Mouse (Mus musculus) spleen, postnatal 4 days (tissue): ENCODE results near the gene Znrf4.
A peak's percentile ranks its signal among the peaks of the same experiment; 100 is the strongest.
"Not testable (repeated sequence)": the region's sequence is repeated elsewhere in the genome, so short reads cannot be mapped to it uniquely, and the experiment has no call there.

Experiments
- DNase-seq, 2 experiments: peaks; one replicate each; pipeline ENCODE4 v3.0.0; 2022; ENCODE audit warnings: low spot score in 2 of 2

The Znrf4 gene

GRCm38 (mm10) chr17:56536192-56536591 lies 24.0 kb upstream of the Znrf4 start:
- DNase-seq, result peak in 1 of 2 experiments; percentile 13

DNA sequence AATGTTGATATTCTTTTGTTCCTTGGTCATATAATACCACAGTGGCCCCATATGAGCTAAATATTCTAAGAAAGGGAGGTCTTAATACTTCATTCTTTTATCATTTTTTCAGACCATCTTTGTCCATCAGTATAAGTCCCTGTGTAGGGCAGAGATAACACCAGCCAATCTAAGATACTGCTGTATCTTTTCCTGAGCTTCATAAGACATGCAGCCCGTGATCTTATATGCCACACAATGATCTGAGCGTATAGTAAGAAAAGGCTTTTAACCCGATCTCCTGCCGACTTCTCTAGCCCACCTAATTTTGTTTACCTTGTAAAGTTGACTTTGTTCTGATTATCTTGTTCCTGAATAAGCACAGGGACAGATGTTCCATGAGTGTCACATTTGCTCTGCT lies 12.7 kb upstream of the Znrf4 start:
- DNase-seq, result no peak

- DNase-seq, result no peak
These were observed 10.5 kb upstream of the Znrf4 start for GRCm38 (mm10) chr17:56522744-56523143.

GRCm38 (mm10) chr17:56515690-56516410 lies 3.6 kb upstream of the Znrf4 start:
- DNase-seq, result no peak

DNA sequence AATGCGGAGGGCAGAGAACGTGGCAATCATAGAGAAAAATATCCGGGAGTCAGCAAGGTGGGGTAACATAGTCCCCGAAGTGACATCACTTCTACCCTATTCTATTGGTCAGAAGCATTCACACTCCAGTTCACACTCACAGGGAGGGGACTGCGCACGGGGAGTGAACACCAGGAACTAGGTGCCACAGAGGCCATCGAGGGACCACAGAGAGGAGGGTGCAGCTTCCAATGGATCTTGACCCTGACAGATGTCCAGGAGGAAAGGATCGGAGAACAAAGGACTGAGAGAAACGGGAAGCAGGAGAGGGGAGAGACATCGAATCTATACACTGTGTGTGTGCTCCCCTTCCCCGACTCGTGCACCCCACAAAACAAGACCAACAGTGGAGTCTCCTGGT lies 2.7 kb upstream of the Znrf4 start:
- DNase-seq, result no peak

GRCm38 (mm10) chr17:56514330-56514729 lies 2.1 kb upstream of the Znrf4 start:
- no peak for DNase-seq

DNA sequence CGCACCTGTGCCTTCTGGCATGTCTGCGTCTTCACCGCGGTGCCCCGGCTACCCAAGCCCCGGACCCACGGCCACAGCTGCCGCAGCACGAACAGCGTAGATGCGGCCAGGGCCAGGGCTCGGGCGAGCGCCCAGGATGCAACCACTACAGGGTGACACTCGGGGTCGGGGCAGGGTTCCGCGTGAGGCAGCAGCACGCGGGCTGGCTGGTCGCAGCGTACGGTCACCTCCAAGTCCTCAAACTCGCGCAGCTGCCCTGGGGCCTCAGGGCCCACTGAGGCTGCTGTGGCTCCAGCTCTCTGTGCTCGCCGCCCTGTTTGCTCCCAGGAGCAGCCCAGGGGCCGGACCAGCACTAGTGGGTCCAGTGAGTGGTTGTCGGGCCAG lies 532 bp downstream of the Znrf4 start:
- peak in 1 of 2 experiments; percentile 62 for DNase-seq

DNA sequence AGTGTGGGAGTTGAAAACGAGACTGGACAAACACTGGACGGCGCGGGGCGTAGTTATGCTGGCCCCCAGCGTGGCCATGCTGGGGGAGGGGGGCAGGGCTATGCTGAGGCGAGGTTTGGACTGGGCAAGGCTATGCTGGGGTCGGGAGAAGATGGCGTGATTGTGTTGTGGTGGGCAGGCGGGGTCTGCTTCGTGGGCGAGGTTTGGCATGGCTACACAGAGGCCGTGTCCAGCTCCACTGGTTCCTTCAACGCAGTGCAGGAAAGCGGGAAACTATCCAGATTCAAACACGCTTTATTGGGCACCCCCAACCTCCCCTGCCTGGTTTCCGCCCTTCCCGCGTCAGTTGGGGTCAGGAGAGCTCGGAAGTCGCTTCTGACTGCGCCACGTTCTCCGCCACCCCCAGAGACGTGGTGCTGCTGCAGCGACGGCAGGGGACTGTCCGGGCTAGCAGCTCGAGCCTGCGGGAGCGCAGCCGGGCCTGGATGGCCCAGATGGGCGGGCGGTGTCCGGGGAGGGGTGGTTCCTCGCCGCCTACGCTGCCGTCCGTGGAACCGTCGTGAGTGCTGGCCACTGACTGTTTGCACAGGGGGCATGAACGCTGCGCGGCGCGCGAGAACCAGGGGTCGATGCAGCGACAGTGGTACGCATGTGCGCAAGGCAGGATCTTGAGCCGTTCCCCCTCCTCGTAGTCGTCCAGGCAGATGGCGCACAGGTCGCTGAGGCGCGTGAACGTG lies 1.1 kb downstream of the Znrf4 start:
- DNase-seq, result peak in 1 of 2 experiments; percentile 62

- DNase-seq, result peak in 1 of 2 experiments; percentile 59
These were observed 1.7 kb downstream of the Znrf4 start for GRCm38 (mm10) chr17:56510473-56510969.

DNA sequence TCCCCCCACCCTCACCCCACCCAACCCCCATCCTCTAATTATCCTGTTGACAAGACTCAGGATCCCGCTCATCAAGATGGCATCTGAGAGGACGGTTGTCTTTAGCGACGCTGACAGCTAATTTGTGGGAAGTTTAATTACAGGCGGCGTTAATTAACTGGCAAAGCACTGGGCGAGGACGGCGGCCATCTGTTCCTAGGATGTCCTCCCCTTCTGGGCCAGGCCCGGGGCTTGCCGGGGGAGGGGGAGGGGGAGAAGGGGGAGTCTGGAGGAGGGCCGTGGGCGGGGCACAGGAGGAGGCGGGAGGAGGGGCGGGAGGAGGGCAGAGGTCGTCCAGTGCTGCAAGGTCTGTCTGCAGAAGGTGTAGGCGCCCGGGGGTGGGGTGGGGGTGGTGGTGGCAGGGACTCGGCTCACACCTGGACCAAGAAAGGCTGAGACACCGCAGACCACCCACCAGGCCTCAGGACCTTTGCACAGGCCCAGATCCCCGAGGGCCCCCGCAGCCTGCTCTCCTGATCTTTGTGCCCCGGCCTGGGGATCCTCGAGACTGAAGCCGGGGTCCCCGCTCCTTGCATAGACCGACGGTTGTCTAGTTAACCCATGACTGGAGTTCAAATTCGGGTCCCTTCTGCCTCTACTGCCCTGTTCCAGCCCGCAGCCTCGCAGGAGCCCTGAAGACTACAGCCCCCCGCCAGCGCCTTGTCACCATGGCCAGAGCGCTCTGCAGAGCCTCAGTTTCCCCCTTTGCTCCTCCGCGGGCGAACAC lies 2.3 kb downstream of the Znrf4 start:
- DNase-seq, result peak in 1 of 2 experiments; percentile 57

- DNase-seq, result no peak
These were observed 3.1 kb downstream of the Znrf4 start for GRCm38 (mm10) chr17:56509021-56509640.

DNA sequence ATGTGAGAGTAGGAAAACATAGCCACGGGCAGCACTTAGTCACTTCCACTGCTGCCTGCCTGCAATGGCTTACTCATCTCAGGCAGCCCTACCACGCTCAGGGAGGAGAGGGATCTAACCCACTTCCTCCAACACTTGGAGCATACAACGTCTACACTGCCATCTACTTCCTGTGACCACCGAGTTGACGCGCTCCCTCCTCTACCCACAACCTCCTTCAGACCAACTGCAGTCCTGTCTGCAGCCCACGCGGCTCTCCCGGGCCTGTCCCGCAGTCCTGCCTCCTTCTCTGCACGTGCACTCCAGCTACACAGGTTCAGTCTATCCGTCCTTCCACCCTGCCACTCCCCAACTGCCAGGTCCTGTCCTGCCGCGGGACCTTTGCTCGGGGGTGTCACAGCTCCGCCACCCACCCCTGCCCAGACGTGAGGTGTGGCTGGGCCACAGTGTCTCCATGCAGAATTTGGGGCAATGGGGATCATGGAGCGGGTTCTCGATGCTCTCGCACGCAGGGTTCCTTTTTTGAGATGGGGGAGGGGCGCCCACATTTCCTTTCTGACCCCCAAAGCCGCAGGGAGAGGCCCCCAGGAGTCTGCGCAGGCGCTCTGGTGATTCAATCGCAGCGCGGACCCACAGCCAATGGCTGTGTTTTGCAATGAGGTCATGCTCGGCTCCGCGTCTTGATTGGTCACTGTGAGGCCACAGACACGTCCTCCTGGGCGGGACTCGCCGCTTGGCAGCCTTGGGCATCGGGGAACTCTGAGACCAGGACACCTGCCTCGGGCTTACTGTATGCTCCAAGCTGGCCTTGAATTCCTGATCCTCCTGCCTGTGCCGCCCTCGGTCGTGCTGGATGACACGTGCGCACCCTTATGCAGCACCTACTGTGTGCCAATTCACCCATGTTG lies 4.8 kb downstream of the Znrf4 start:
- DNase-seq, result peak; percentile 82 to 89

DNA sequence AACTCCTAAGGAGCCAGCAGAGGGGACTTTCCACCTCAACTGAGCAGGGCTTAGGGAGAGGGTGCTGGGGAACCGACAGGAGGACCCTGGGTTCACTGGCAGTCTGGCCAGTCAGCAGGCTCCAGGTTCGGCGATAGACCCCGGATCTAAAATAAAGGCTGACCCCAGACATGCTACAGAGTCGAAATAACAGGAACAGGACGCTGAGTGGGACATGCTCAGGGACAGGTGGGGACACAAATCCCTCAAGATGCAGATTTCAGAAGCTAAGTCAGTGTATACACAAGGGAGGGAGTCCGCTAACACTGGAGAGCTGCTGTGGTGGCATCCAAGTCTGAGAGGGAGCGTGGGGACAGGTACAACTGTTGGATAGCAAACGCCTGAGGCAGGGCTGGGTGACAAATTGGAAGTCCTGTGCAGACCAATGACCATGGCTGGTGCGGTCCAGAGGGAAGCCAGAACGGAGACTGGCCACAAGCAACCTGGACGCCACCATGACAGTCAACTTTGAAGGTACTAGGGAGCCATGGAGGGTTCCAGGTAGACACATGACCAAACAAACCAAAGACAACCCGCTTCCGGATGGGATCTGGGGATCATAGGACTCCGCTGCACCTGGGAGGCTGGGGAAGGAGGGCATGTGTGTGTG lies 5.7 kb downstream of the Znrf4 start:
- no peak for DNase-seq

- no peak for DNase-seq
These were observed 6.8 kb downstream of the Znrf4 start for GRCm38 (mm10) chr17:56505401-56505800.

DNA sequence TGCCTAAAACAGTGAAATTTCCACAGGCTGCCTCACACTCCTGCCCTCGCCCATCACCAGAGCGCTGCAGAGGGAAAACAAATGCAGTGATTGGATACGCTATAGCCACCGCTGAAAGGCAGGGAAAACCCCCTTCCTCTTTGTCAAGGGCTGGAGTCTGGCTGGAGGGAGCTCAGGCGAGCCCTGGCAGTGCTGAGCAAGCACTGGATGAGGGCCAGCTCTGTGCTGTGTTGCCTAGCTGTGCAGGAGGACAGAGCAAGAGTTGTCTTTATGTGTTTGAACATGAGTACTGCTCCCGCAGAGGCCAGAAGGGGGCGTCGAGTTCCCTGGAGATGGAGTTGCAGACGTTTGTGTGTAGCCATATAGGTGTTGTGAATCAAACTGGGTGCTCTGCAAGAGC lies 9.7 kb downstream of the Znrf4 start:
- no peak for DNase-seq

DNA sequence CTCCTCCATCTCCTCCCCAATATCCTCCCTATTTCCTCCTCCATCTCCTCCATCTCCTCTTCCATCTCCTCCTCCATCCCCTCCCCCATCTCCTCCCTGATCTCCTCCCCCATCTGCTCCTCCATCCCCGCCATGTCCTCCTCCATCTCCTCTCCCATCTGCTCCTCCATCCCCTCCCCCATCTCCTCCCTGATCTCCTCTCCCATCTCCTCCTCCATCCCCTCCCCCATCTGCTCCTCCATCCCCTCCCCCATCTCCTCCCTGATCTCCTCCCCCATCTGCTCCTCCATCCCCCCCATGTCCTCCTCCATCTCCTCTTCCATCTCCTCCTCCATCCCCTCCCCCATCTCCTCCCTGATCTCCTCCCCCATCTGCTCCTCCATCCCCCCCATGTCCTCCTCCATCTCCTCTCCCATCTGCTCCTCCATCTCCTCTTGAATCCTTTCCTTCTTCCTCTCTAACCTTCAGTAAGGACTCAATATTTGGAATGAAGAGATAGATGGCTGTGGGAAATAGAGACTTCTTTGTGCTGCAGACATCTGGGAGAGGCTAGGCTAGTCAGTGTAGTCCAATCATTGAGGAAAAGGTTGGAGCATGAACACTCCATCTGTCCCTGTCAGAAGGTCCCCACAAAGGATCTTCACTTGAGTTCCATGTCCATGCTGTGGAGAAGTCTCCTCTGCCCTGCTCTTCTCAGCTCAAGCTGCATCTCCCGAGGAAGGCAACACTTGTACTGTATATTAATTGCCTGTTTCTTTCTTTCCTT lies 10.4 kb downstream of the Znrf4 start:
- not testable (repeated sequence) for DNase-seq

DNA sequence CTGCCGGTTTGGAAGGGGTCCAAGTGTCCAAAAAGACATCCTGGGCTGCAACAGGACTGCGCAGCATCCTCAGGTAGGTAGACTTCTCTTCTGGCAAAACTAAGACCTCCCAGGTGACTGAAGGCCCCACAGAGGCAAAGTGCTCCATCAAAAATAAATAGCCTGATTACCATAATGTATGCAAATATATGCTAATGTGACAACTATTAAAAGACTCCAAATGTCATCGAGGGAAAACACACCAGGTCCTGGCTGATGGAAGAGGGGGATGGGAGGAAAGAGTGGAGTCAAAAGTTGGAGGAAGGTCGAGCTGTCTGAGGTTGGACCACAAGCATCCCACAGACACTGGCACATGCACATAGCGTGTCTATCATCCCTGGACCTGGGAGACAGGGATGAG lies 13.0 kb downstream of the Znrf4 start:
- DNase-seq, result no peak

DNA sequence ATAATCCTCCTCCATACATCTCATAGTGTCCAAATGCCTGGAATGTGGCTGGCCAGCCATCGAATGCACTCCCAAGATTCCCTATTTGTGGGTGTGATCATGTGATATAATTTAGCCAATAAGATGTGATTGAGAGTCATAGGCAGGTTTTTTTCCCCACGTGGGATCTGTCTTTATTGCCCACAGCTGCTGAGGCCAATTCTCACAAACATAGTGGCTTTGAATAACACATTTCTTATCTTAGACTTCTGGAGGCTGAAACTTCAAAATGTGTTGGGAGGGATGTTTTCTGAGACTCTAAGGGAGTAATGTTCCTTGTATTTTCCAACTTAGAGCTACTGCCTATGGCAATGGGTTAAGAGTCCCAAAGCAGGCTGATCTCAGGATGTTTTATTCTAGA lies 17.8 kb downstream of the Znrf4 start:
- no peak for DNase-seq

GRCm38 (mm10) chr17:56493841-56494240 lies 18.4 kb downstream of the Znrf4 start:
- no peak for DNase-seq
